Mouse (Mus musculus): ENCODE data around the gene Arhgap28. TPM values are rescaled to one million over a fixed set of nuclear protein-coding genes. Genes with fewer than 3 reads are reported as not detected.

Arhgap28 gene
- total RNA-seq, 2 experiments from 2014 or later = 18.7 to 22.7 TPM

GRCm38 (mm10) chr17:67809171-67809570, 194.7 kb downstream of the Arhgap28 start:
- DNase-seq (ENCODE audit: low spot score in 2 of 2) = no peak

Data from adrenal gland, postnatal 4 days (tissue).